22 mouse cellular contexts compared by ENCODE assay signal in the genomic region with DNA sequence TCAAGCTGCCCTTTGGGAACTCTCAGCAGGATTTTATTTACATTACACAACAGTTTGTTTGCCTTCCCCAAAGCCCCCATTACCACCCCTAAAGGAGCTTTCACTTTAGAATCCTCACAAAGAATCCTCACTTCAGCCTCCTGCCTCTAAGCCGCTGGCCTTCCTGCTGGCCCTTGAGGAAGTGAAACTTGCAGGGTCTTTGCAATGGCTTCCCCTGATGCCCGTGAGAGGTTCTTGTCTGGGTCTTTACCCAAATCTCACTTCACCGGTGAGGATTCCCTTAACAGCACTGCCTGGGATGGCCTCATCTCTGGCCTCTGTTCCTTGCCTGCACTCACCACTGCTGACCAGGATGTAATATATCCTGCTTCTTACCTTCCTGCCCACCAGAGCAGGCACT. TPM values are rescaled to one million over a fixed set of nuclear protein-coding genes. Genes with fewer than 3 reads are reported as not detected.
DNase-seq lines count a peak whose midpoint lies in the region; ATAC-seq and TF ChIP-seq lines count a peak whose summit lies in the region.
"Had no signal": no experiment of that assay in that cellular context is flagged by ENCODE, and none has a peak within 500 bp of the region (broad histone marks: within the 10 kb centered on the region; RNA-seq: fewer than 3 reads in every experiment).

No protein-coding gene starts in this region.

- 23% methylated on average over 3 of the region's 3 CpGs for WGBS in intestine, embryonic 16.5 days
- WGBS in intestine, embryonic 15.5 days: 28% methylated on average over 3 of the region's 3 CpGs
- 19% methylated on average over 3 of the region's 3 CpGs for WGBS in lung, postnatal 0 days
- 18% methylated on average over 3 of the region's 3 CpGs for WGBS in bone marrow, adult 2 months
- WGBS in forebrain, postnatal 0 days: 17% methylated on average over 3 of the region's 3 CpGs

- TF ChIP-seq EP300 in lung, postnatal 0 days (IDR thresholded peaks at IDR 0.05): no peak

- H3K9me3 ChIP-seq in intestine, embryonic 16.5 days (ENCODE audit: control insufficient read depth, low read length): no peaks in the 10 kb centered on the region
- no peaks in the 10 kb centered on the region for H3K9me3 ChIP-seq in intestine, embryonic 15.5 days
- H3K9me3 ChIP-seq in lung, postnatal 0 days (ENCODE audit: low read length): no peaks in the 10 kb centered on the region
- no peaks in the 10 kb centered on the region for H3K9me3 ChIP-seq in megakaryocyte, embryonic 14.5 days
- H3K9me3 ChIP-seq in forebrain, postnatal 0 days (ENCODE audit: low read length): no peaks in the 10 kb centered on the region
- H3K9me3 ChIP-seq: forebrain, embryonic 10.5 days; hindbrain, embryonic 13.5 days; limb, embryonic 12.5 days; neural tube, embryonic 12.5 days; stomach, embryonic 15.5 days had no signal

- no peak overlapping the region for H3K9ac ChIP-seq in intestine, embryonic 16.5 days (ENCODE audit: low read depth, low read length)
- no peak overlapping the region for H3K9ac ChIP-seq in intestine, embryonic 15.5 days
- no peak overlapping the region for H3K9ac ChIP-seq in lung, postnatal 0 days (replicated peaks; ENCODE audit: low read depth)
- H3K9ac ChIP-seq in forebrain, postnatal 0 days: no peak overlapping the region
- H3K9ac ChIP-seq: hindbrain, embryonic 13.5 days; limb, embryonic 12.5 days; neural tube, embryonic 12.5 days; stomach, embryonic 15.5 days had no signal

- no peak for TF ChIP-seq CTCF in lung, postnatal 0 days (IDR thresholded peaks at IDR 0.05)
- no peak for TF ChIP-seq CTCF in bone marrow, adult 2 months (IDR thresholded peaks at IDR 0.05; ENCODE audit: control insufficient read depth, insufficient read depth, low read length)
- TF ChIP-seq CTCF in forebrain, postnatal 0 days (IDR thresholded peaks at IDR 0.05; ENCODE audit: low read depth): no peak

- no peak for TF ChIP-seq POLR2A in bone marrow, adult 2 months (IDR thresholded peaks at IDR 0.05; ENCODE audit: borderline replicate concordance, control insufficient read depth, low read depth, low read length)

- peaks cover 3% of the 10 kb centered on the region; the same call in 1 of the 2 replicates for H3K4me1 ChIP-seq in intestine, embryonic 16.5 days (ENCODE audit: control insufficient read depth, insufficient read depth, low read length)
- peaks cover 3% of the 10 kb centered on the region; the same call in 1 of the 2 replicates for H3K4me1 ChIP-seq in intestine, embryonic 15.5 days (replicated peaks)
- H3K4me1 ChIP-seq in lung, postnatal 0 days (ENCODE audit: insufficient read depth, low read depth, low read length): peaks cover 3% of the 10 kb centered on the region; the same call in 1 of the 2 replicates
- peaks cover 2% of the 10 kb centered on the region; the same call in 1 of the 2 replicates for H3K4me1 ChIP-seq in bone marrow, adult 2 months (ENCODE audit: control insufficient read depth, insufficient read depth, low read length)
- H3K4me1 ChIP-seq in megakaryocyte, embryonic 14.5 days: peaks cover 22% of the 10 kb centered on the region
- no peaks in the 10 kb centered on the region for H3K4me1 ChIP-seq in forebrain, postnatal 0 days (ENCODE audit: insufficient read depth)
- H3K4me1 ChIP-seq: neural tube, embryonic 12.5 days had no signal

- no peak overlapping the region for H3K4me2 ChIP-seq in intestine, embryonic 16.5 days (ENCODE audit: low read depth, low read length)
- no peak overlapping the region for H3K4me2 ChIP-seq in intestine, embryonic 15.5 days (replicated peaks)
- 0 out of 2 replicates have a peak overlapping the region, but pooled peaks have one; percentile 5 for H3K4me2 ChIP-seq in lung, postnatal 0 days (replicated peaks; ENCODE audit: low read depth, low read length)
- no peak overlapping the region for H3K4me2 ChIP-seq in forebrain, postnatal 0 days (ENCODE audit: low read depth)
- H3K4me2 ChIP-seq: hindbrain, embryonic 13.5 days; limb, embryonic 12.5 days; neural tube, embryonic 12.5 days; stomach, embryonic 15.5 days had no signal

- 0 out of 2 replicates have a peak, but pooled peaks have one; percentile 4 for ATAC-seq in intestine, embryonic 16.5 days
- ATAC-seq in intestine, embryonic 15.5 days: no peak
- ATAC-seq in lung, postnatal 0 days: no peak
- no peak for ATAC-seq in forebrain, postnatal 0 days

- no peaks in the 10 kb centered on the region for H3K27me3 ChIP-seq in intestine, embryonic 16.5 days (replicated peaks; ENCODE audit: control insufficient read depth, insufficient read depth, low read length)
- no peaks in the 10 kb centered on the region for H3K27me3 ChIP-seq in intestine, embryonic 15.5 days (replicated peaks)
- H3K27me3 ChIP-seq in lung, postnatal 0 days (replicated peaks; ENCODE audit: insufficient read depth, low read length): no peaks in the 10 kb centered on the region
- peaks cover 45% of the 10 kb centered on the region for H3K27me3 ChIP-seq in megakaryocyte, embryonic 14.5 days (replicated peaks)
- H3K27me3 ChIP-seq in forebrain, postnatal 0 days (ENCODE audit: insufficient read depth, low read length): no peaks in the 10 kb centered on the region; the same call in 1 of the 2 replicates
- H3K27me3 ChIP-seq: stomach, embryonic 15.5 days had no signal

- no peaks in the 10 kb centered on the region for H3K36me3 ChIP-seq in intestine, embryonic 16.5 days (ENCODE audit: control insufficient read depth, insufficient read depth, low read length)
- no peaks in the 10 kb centered on the region for H3K36me3 ChIP-seq in intestine, embryonic 15.5 days
- H3K36me3 ChIP-seq in lung, postnatal 0 days (ENCODE audit: insufficient read depth, low read length): no peaks in the 10 kb centered on the region
- no peaks in the 10 kb centered on the region for H3K36me3 ChIP-seq in megakaryocyte, embryonic 14.5 days (replicated peaks; ENCODE audit: low read length)
- no peaks in the 10 kb centered on the region for H3K36me3 ChIP-seq in forebrain, postnatal 0 days (ENCODE audit: insufficient read depth)
- H3K36me3 ChIP-seq: forebrain, embryonic 10.5 days; hindbrain, embryonic 13.5 days; limb, embryonic 12.5 days; neural tube, embryonic 12.5 days; stomach, embryonic 15.5 days had no signal

- H3K27ac ChIP-seq in intestine, embryonic 16.5 days (ENCODE audit: low read length): no peak overlapping the region
- no peak overlapping the region for H3K27ac ChIP-seq in intestine, embryonic 15.5 days
- no peak overlapping the region for H3K27ac ChIP-seq in lung, postnatal 0 days (ENCODE audit: low read length)
- H3K27ac ChIP-seq in bone marrow, adult 2 months (ENCODE audit: control insufficient read depth, insufficient read depth, low read depth, low read length, poor library complexity): no peak overlapping the region
- no peak overlapping the region for H3K27ac ChIP-seq in forebrain, postnatal 0 days (ENCODE audit: low read depth, low read length)
- H3K27ac ChIP-seq: hindbrain, embryonic 13.5 days; left cerebral cortex, adult 2 months; limb, embryonic 12.5 days; neural tube, embryonic 12.5 days; stomach, embryonic 15.5 days had no signal

- H3K4me3 ChIP-seq in intestine, embryonic 16.5 days (ENCODE audit: low read length): no peak overlapping the region
- no peak overlapping the region for H3K4me3 ChIP-seq in intestine, embryonic 15.5 days (replicated peaks)
- H3K4me3 ChIP-seq in lung, postnatal 0 days (ENCODE audit: low read depth, low read length): no peak overlapping the region
- peak overlapping the region; percentile 13 for H3K4me3 ChIP-seq in bone marrow, adult 2 months (replicated peaks; ENCODE audit: control insufficient read depth, low read depth, low read length)
- peak overlapping the region; percentile 67 for H3K4me3 ChIP-seq in megakaryocyte, embryonic 14.5 days (replicated peaks)
- H3K4me3 ChIP-seq in forebrain, postnatal 0 days (ENCODE audit: low read depth, low read length): no peak overlapping the region
- H3K4me3 ChIP-seq: forebrain, embryonic 10.5 days; hindbrain, embryonic 13.5 days; left cerebral cortex, adult 2 months; limb, embryonic 12.5 days; neural tube, embryonic 12.5 days; stomach, embryonic 15.5 days had no signal

- DNase-seq in lung, postnatal 0 days (ENCODE audit: low spot score): peak; percentile 18
- no peak for DNase-seq in lung, postnatal 36 days
- no peak for DNase-seq in Muller cell, postnatal 12 days (ENCODE audit: inconsistent ontology term)
- no peak for DNase-seq in forebrain, postnatal 0 days

RNA-seq across cellular contexts. Expression of gene Gm8439, which starts 0.5 kb away (rescaled TPM):
- polyA plus RNA-seq in intestine, embryonic 16.5 days (2015; fragmentation: Nextera tagmentation; extraction: Ambion mirVana): not detected in 2 replicates
- not detected in 2 replicates for polyA plus RNA-seq in intestine, embryonic 15.5 days (2015; fragmentation: Nextera tagmentation; extraction: Ambion mirVana)
- not detected in 2 replicates for polyA plus RNA-seq in lung, postnatal 0 days (2015; fragmentation: Nextera tagmentation; extraction: Ambion mirVana)
- polyA plus RNA-seq in bone marrow, adult 2 months (2011; ENCODE audit: insufficient read depth, insufficient read length, low replicate concordance, missing spikeins): not detected in 2 replicates
- not detected in 2 replicates for polyA plus RNA-seq in megakaryocyte, embryonic 14.5 days (2012; ENCODE audit: insufficient read depth, low replicate concordance)
- not detected in 2 replicates for total RNA-seq in forebrain, postnatal 0 days (2014; rRNA removed)
- polyA plus RNA-seq in forebrain, postnatal 0 days (2015; fragmentation: Nextera tagmentation; extraction: Ambion mirVana): not detected in 2 replicates
- total RNA-seq: adrenal gland, adult 18-20 months; ES-E14; layer of hippocampus, adult 8-10 months; left cerebral cortex, adult 2 months; midbrain, postnatal 0 days had no signal
- polyA plus RNA-seq: C2C12; embryonic facial prominence, embryonic 14.5 days; forebrain, embryonic 10.5 days; heart, embryonic 16.5 days; hindbrain, embryonic 13.5 days; intestine, postnatal 0 days; limb, embryonic 12.5 days; midbrain, postnatal 0 days; neural tube, embryonic 12.5 days; stomach, embryonic 15.5 days had no signal

RNA-seq across cellular contexts. Expression of gene Ctps, which starts 19.0 kb away (rescaled TPM):
- 52.5 and 63.0 TPM in 2 replicates for polyA plus RNA-seq in intestine, embryonic 16.5 days (2015; fragmentation: Nextera tagmentation; extraction: Ambion mirVana)
- 68.1 and 72.6 TPM in 2 replicates for polyA plus RNA-seq in intestine, embryonic 15.5 days (2015; fragmentation: Nextera tagmentation; extraction: Ambion mirVana)
- polyA plus RNA-seq in lung, postnatal 0 days (2015; fragmentation: Nextera tagmentation; extraction: Ambion mirVana): 38.5 and 65.1 TPM in 2 replicates
- 11.5 and 17.5 TPM in 2 replicates for polyA plus RNA-seq in bone marrow, adult 2 months (2011; ENCODE audit: insufficient read depth, insufficient read length, low replicate concordance, missing spikeins)
- 1.4 and 2.5 TPM in 2 replicates for polyA plus RNA-seq in megakaryocyte, embryonic 14.5 days (2012; ENCODE audit: insufficient read depth, low replicate concordance)
- total RNA-seq in forebrain, postnatal 0 days (2014; rRNA removed): 73.0 and 73.3 TPM in 2 replicates
- 71.9 and 76.8 TPM in 2 replicates for polyA plus RNA-seq in forebrain, postnatal 0 days (2015; fragmentation: Nextera tagmentation; extraction: Ambion mirVana)

RNA-seq across cellular contexts. Expression of gene Slfnl1, which starts 57.0 kb away (rescaled TPM):
- not detected in 2 replicates for polyA plus RNA-seq in intestine, embryonic 16.5 days (2015; fragmentation: Nextera tagmentation; extraction: Ambion mirVana)
- polyA plus RNA-seq in intestine, embryonic 15.5 days (2015; fragmentation: Nextera tagmentation; extraction: Ambion mirVana): not detected in 2 replicates
- polyA plus RNA-seq in lung, postnatal 0 days (2015; fragmentation: Nextera tagmentation; extraction: Ambion mirVana): 0.10 TPM in 1 of 2 replicates, not detected in the other
- polyA plus RNA-seq in bone marrow, adult 2 months (2011; ENCODE audit: insufficient read depth, insufficient read length, low replicate concordance, missing spikeins): 0.85 TPM in 1 of 2 replicates, not detected in the other
- polyA plus RNA-seq in megakaryocyte, embryonic 14.5 days (2012; ENCODE audit: insufficient read depth, low replicate concordance): 0.11 TPM in 1 of 2 replicates, not detected in the other
- 0.15 TPM in 1 of 2 replicates, not detected in the other for total RNA-seq in forebrain, postnatal 0 days (2014; rRNA removed)
- not detected in 2 replicates for polyA plus RNA-seq in forebrain, postnatal 0 days (2015; fragmentation: Nextera tagmentation; extraction: Ambion mirVana)
- total RNA-seq: adrenal gland, adult 18-20 months; ES-E14 had no signal
- polyA plus RNA-seq: embryonic facial prominence, embryonic 14.5 days; forebrain, embryonic 10.5 days; hindbrain, embryonic 13.5 days; intestine, postnatal 0 days; limb, embryonic 12.5 days; midbrain, postnatal 0 days; neural tube, embryonic 12.5 days; stomach, embryonic 15.5 days had no signal

Comparison
In these comparisons a context has a peak if more than half of its experiments do, and no peak if none do; other contexts are left out.
1. H3K4me3 ChIP-seq: peak in bone marrow, adult 2 months (single experiment) and megakaryocyte, embryonic 14.5 days (single experiment); none in intestine, embryonic 16.5 days (single experiment), intestine, embryonic 15.5 days (single experiment), lung, postnatal 0 days (single experiment) and forebrain, postnatal 0 days (single experiment).